ENCODE assay signal across 8 mouse cellular contexts in the genomic region with DNA sequence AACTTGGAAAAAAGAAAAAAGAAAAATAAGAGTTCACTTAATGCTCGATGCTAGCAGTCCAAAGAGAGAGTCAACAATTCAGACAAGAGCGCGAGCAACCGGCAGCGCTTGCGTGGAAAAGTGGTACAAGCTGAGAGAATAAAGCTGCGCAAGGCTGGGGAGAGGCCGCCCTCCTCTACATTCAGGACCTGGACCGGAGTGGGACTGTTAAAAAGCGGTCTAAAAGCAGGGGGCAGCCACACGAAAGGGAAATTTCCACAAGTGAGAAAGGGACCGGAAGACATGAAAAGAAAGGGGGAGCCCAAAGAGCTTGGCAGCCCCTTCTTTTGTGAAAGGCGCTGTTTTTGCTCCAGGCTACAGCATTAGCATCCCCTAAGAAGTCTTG. TPM values are rescaled to one million over a fixed set of nuclear protein-coding genes. Genes with fewer than 3 reads are reported as not detected.
DNase-seq lines count a peak whose midpoint lies in the region; ATAC-seq lines count a peak whose summit lies in the region.

No protein-coding gene starts in this region.

- no peak overlapping the region for H3K27ac ChIP-seq in kidney, embryonic 15.5 days
- H3K27ac ChIP-seq in forebrain, embryonic 15.5 days (replicated peaks), result peak overlapping the region; percentile 91
- H3K27ac ChIP-seq in midbrain, embryonic 11.5 days (ENCODE audit: low read depth, low read length), result no peak overlapping the region

- 3% methylated on average over 13 of the region's 13 CpGs for WGBS in kidney, embryonic 15.5 days
- under 1% methylated on average over 13 of the region's 13 CpGs for WGBS in forebrain, embryonic 15.5 days
- 1% methylated on average over 13 of the region's 13 CpGs for WGBS in midbrain, embryonic 11.5 days

- peaks cover 71% of the 10 kb centered on the region for H3K27me3 ChIP-seq in kidney, embryonic 15.5 days
- no peaks in the 10 kb centered on the region for H3K27me3 ChIP-seq in forebrain, embryonic 15.5 days
- peaks cover 5% of the 10 kb centered on the region; the same call in 1 of the 2 replicates for H3K27me3 ChIP-seq in midbrain, embryonic 11.5 days (ENCODE audit: control insufficient read depth, insufficient read depth, low read length)

- H3K4me1 ChIP-seq in kidney, embryonic 15.5 days, result peaks cover 21% of the 10 kb centered on the region
- H3K4me1 ChIP-seq in forebrain, embryonic 15.5 days, result peaks cover 31% of the 10 kb centered on the region
- H3K4me1 ChIP-seq in midbrain, embryonic 11.5 days (ENCODE audit: control insufficient read depth, insufficient read depth, low read length), result peaks cover 6% of the 10 kb centered on the region

- H3K9ac ChIP-seq in kidney, embryonic 15.5 days, result no peak overlapping the region
- peak overlapping the region; percentile 69 for H3K9ac ChIP-seq in forebrain, embryonic 15.5 days (replicated peaks)
- H3K9ac ChIP-seq in midbrain, embryonic 11.5 days (ENCODE audit: low read length), result peak overlapping the region; percentile 47

- H3K36me3 ChIP-seq in kidney, embryonic 15.5 days, result no peaks in the 10 kb centered on the region
- no peaks in the 10 kb centered on the region for H3K36me3 ChIP-seq in forebrain, embryonic 15.5 days
- no peaks in the 10 kb centered on the region for H3K36me3 ChIP-seq in midbrain, embryonic 11.5 days (ENCODE audit: control insufficient read depth, insufficient read depth, low read length)

- no peaks in the 10 kb centered on the region for H3K9me3 ChIP-seq in kidney, embryonic 15.5 days (replicated peaks)
- H3K9me3 ChIP-seq in forebrain, embryonic 15.5 days, result no peaks in the 10 kb centered on the region
- no peaks in the 10 kb centered on the region for H3K9me3 ChIP-seq in midbrain, embryonic 11.5 days (ENCODE audit: control insufficient read depth, low read length)

- H3K4me3 ChIP-seq in kidney, embryonic 15.5 days (replicated peaks), result peak overlapping the region; percentile 49
- peak overlapping the region; percentile 71 for H3K4me3 ChIP-seq in forebrain, embryonic 15.5 days
- peak overlapping the region; percentile 58 for H3K4me3 ChIP-seq in midbrain, embryonic 11.5 days (ENCODE audit: low read depth, low read length)

- no peak for DNase-seq in kidney, adult 9 months
- peak; percentile 43 for DNase-seq in brain, adult 2 months (ENCODE audit: low read depth, low spot score)
- no peak for DNase-seq in midbrain, embryonic 11.5 days (ENCODE audit: low spot score, missing footprints)
- DNase-seq in ovary, postnatal 36 days (ENCODE audit: low spot score), result no peak
- no peak for DNase-seq in lung, postnatal 14 days
- no peak for DNase-seq in cerebellum, adult 8-10 months

- H3K4me2 ChIP-seq in kidney, embryonic 15.5 days, result peak overlapping the region; percentile 84
- peak overlapping the region; percentile 60 for H3K4me2 ChIP-seq in forebrain, embryonic 15.5 days (replicated peaks)
- peak overlapping the region; percentile 93 for H3K4me2 ChIP-seq in midbrain, embryonic 11.5 days

- ATAC-seq in kidney, embryonic 15.5 days (replicated peaks; ENCODE audit: low FRiP score), result no peak
- ATAC-seq in forebrain, embryonic 15.5 days (replicated peaks), result peak; percentile 41
- ATAC-seq in midbrain, embryonic 11.5 days (ENCODE audit: low FRiP score), result no peak

RNA-seq across cellular contexts. Expression of a gene that starts 0.5 kb away (rescaled TPM):
- 0.42 and 0.62 TPM in 2 replicates for polyA plus RNA-seq in kidney, embryonic 15.5 days (2015; fragmentation: Nextera tagmentation; extraction: Ambion mirVana)
- 3.1 and 3.4 TPM in 2 replicates for polyA plus RNA-seq in forebrain, embryonic 15.5 days (2015; fragmentation: Nextera tagmentation; extraction: Ambion mirVana)
- 0.33 TPM in 2 replicates for polyA plus RNA-seq in midbrain, embryonic 11.5 days (2014; fragmentation: Nextera tagmentation; extraction: Ambion mirVana)
